Mouse (Mus musculus): ENCODE measurements at regions not wholly inside any gene's neighbourhood (a gene's known extent, or its start where the extent isn't known, plus 50 kb on each side); places are given as distances from the start of the nearest gene placed in this dataset.

DNA sequence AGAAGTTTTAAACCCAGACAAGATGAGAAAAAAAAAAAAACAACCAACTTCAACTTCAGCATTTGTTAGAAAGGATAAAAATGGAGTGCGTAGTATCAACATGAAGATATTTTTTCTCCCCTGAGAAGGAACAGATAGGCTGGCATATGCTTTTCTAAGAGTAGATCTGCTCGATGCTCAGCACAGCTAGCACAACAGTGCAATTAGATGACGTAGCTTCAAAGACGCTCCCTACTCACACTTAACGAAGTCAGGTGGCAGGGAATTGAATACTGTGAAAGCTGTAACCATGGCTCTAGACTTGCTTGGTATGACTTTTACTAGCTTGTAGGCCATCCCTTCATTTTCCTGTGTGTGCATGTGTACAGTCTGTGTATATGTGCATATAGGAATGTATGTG lies 299.5 kb downstream of the Tmem182 start:
- no peak for DNase-seq

DNA sequence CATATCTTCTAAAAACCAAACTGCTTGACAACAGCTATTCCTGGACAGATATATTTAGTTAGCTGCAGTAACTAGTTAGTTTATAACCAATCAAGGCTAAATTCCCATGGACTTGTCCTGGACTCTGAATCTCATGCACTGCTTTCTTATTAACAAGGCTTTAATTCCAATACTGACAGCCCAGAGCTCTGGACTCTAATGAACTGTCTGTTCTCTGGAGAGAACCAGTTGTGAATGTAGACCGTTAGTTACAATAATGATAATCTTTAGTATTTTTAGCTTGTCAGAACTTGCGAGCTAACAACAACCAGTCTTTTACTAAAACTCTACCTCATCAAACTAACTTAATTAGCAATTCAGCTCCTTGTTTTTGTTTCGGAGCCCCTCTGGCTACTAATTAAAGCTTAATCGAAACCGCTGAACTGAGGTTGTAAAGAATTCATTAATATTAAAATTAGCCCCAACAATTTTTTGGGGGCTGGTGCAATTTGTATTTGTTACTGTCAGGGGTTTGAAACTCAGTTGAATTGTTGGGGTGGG lies 316.3 kb downstream of the Tmem182 start:
- no peak for DNase-seq

DNA sequence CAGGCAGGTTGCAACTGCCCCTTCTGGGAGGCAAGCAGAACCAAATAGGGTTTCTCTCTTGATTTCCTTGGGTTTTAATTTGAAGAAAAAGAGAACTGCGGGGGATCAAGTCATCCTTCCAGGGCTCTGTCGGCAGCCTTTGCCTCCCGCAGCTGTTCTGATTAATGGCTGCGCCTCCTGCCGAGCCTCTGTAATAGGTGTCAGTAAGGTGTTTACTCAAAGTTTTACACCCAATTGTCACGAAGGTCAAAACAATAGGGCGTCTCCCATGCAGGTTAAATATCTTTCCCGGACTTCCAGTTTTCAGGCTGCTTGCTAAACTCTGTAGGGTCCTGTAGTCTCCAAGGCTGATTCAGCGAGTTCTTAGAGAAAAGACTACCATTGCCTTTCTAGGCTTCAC lies 326.0 kb downstream of the Tmem182 start:
- no peak for DNase-seq

DNA sequence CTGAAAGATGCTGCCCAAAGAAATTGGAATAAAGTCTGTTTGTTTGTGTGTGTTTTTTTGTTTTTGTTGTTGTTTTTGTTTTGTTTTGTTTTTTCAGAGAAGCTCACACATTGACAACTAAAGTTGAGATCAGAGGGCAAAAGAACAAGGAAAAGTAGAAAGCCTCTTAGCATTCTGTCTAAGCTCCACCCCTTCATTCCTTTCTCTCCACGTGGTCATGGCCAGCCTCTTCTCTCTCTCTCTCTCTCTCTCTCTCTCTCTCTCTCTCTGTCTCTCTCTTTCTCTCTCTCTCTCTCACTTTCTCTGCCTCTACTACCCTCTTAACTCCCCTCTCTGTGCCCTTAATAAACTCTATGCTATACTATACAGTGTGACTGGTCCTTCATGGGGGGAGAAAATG lies 327.7 kb downstream of the Tmem182 start:
- no peak for DNase-seq

DNA sequence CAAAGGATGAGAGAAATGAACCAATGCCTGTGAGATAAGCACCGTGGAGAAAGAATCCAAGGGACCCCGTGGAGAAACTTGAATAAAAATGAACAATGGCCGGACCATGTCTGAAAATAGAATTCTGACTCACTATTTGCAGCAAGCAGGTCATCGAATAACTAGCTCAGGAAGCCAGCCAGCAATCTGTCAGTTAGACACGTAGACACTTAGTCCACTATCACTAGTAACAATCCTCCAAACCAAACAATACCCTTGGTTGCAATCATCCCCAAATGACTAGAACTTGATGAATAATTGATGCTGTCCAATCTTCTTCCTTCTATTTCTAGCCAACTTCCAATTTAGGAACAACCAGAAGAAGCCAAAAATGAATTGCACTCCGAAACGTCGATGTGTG lies 328.5 kb downstream of the Tmem182 start:
- DNase-seq = peak; percentile 42

DNA sequence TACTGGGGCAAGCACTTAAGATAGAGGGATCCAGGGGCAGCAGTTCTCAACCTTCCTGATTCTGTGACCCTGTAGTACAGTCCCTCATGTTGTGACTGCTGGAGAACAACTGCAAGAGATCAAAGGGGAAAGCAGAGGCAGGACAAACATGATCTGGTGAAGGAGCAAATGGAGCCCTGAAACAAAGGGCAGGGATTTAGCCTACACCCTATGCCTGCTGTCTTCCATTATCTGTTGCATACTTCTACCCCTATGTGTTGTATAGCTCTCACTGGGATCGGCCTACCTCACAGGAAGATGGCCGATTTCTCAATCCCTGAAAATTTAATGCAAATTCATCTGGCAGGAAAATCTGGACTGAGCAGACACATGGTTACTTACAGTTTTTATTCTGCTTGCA lies 334.3 kb downstream of the Tmem182 start:
- no peak for DNase-seq

DNA sequence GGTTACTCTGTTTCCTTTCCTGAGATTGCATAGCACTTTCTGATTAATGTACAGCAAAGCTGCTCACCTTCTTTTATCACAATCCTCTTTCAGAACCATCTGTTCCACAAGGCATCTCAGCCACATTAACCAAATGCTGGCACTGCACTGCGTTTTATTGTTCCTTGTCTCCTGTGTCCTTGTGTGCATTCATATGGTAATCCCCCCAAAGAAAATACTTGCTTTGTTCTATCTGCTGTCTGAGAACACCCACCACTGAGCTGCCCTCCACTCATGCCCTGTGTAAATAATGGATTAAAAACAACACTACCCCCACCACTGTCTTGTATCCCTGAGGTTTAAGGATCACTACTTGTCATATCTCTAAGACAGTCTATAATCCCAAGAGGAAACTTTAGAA lies 335.1 kb downstream of the Tmem182 start:
- no peak for DNase-seq

DNA sequence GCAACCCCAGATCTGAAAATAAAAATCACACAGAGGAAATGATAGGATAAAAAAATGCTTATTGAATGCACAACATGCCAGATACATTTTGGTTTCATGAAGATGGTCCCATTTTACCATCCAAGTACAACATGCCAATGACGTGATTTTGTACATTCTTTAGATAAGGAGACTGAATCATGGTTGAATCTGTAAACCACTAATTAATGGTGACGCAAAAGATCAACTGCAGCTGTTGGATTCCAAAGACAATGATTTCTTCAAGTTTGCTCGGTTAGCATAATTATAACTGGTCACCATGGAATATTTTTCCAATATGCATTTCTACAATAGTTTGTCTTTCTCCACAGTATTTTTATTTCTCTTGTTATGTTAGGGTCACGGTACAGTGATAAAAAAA lies 336.6 kb downstream of the Tmem182 start:
- no peak for DNase-seq

DNA sequence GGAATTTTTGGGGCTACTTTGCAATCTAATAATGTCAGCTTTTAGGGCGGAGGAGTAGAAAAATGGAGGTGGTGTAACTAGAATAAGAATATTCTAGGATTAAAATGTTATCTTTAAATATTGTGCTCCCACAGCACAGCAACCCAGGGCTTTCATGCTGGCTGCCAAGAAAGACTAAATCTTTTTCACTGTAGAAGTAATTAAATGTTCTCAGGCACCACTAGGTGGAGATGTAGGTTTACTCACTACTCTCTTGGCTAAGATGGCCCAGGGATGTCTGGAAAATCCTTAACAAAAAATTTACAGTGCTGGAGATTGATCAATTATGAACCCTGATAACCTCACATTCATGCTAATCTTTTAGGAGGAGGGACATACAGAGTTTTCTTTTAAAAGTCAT lies 347.1 kb downstream of the Tmem182 start:
- no peak for DNase-seq

DNA sequence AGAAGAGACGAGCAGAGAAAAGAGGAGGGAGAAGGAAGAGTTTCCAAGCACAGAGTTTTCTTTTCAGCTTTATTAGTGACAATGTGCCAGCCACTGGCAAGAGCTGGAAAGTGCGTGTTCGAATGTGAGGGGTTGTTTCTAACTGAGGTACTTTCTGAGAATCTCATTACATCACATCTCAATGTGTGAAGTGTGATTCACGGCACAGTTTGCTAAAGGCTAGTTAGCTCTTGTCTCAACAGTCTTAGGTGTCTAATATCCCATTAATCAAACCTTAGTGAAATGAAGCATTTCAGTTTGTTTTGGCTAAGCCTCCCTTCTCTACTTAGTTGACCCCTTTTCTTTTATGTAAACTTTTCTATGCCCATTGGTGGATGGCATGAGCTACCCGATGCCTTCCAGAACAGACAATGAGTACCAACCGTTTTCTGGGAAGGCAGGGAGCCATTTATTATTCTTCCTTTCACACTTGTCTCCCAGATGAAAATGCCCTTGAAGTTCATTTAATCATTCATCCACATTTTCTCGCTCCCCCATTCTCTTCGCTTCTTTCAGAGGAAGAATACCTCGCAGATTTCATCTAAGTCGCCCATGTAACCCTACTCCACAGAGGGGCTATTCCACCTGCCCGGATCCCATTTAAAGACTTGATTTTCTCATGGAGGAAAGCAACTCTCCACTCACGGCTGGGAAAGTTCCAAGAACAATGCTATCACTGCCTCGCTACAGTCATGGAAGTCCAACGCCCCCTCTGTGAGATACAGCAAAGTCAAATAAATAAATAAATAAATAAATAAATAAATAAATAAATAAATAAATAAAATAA lies 348.0 kb downstream of the Tmem182 start:
- DNase-seq = no peak

DNA sequence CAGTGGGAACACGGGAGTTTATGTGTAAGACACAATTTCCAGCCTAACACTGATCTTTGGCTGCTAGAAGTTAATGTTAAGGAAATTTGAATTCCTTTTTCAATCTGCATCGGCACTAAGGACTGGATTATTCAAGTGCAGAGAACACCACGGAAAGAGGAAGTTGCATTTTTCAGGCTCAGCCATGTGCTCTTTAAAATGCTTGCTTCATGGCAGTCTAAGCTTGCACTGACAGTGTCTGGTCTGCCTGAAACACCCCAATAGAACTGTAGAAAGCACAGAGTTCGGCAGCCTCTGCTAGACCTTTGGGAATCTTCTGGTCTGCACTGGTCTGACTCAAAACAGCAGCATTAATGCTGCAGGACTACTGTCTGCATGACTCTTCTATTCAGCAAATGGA lies 348.8 kb downstream of the Tmem182 start:
- no peak for DNase-seq

DNA sequence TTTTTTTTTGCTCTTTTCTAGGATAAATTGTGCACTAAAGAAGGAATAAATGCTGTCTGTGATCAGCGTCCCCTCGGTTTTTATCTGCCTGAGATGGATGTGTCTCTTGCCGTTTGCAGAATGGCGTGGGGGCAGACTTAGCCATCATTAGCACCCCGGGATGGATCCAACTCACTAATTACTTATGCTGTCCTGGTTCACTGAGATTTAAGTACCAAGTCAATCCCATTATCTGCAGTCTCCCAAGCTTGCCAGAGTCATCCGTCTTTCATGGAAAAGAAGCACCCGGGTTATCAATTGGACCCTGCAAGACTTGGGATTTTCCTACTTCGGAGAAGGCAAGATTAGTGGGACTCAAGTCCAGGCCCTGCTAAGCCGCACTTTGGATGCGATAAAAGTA lies 351.5 kb downstream of the Tmem182 start:
- no peak for DNase-seq

DNA sequence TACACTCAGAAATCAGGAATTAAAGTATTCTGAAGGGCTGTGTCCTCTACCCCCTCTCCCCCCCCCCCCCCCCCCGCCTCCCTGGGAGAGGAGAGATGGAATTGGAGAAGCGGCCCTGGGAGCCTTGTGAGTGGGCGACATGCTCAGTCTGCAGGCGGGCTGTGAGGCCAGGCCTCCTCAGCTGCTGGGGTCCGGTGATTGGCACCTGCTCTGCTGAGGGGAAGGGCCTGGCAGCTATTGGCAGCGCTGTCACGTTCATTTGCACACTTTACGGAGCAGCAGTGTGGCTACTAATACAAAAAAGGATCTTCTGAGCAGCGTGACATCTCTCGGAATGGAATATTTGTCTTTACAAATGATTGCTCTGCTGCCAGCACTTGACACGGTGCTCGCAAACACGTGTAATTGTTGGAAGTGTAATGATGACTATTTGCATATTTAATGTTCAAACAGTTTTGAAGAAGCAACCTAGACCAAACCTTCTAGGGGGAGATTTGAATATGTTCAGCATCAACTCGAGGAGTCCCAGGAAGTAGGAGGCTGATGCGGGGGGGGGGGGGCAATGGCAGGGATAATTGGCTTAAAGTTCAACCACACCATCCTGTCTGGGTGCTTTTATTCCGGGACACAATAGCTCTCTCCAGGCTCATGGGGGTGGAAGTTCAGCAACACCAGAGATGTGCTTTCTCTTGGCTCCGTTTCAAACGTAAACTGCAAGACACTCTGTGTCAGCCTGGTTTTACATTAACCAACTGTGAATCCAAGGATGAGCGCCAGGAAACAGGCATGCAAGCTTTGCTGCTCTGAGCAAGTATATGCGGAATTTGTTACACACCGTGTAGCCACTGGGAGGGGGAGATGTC lies 352.5 kb downstream of the Tmem182 start:
- no peak for DNase-seq

DNA sequence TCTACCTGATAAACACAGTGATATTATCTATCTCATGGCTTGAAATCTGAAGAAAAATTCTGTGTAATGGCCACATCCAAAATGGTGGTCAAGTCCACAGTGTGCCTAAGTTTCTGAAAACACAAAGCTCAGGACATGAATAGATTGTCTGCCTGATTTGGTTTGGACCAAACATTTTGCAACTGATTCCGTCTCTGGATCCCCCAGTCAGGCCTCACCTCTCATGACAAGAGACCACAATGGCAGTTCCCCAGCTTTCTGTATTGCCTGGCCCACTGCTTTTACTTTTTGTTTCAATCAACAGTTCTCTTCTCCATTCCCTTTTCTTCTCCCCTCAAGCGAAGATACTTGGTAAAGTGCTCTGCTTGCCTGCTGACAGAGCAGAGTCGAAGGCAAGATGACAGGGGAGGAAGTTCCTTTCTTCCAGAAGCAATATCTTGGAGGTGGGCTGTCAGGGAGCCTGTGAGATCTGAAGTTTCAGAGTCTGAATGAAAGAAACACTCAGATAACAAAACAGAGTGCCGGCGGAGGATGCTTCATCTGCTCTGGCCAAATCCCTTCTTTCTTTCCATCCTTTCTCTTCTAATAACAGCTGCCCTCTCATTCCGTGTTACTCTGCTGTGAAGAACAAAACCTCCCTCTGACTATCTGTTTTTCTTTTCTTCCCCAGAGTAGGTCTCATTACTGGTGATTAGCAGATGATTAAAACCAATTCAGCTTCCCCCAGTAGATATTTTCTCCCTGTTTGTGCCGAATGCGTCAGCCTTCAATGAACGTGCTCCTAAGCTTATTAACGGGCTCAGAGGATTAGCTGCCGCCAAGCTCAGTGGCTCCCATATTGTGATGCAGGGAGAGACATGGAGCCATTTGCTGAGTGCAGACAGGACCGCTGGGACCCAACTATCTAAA lies 360.7 kb downstream of the Tmem182 start:
- DNase-seq = no peak

DNA sequence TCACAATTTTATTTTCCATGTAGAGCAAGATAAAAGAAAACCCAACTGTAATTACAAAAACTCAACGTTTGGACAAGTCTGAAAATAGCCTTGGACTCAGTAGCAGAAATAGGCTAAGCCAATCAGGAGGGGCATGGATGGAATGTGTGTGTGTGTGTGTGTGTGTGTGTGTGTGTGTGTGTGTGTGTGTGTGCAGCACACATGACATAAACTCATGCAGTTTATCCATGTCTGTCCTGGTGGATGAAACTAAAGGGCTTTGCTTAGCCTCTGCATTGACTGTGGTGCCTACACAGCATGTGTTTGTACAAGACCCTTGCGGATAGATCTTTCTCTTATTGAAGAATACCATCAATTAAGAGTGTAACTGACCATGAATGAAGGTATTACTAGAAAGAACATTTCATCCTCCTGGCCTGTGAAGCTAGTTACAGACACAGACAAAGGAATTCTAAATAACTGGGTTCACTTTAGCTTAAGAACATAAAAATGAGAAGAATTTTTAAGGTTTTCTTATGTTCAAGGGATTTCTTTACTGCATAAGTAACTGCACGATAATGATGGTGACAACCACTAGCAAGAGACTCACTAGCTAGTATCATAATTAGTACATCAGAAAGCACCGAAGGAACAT lies 361.5 kb downstream of the Tmem182 start:
- DNase-seq = no peak

DNA sequence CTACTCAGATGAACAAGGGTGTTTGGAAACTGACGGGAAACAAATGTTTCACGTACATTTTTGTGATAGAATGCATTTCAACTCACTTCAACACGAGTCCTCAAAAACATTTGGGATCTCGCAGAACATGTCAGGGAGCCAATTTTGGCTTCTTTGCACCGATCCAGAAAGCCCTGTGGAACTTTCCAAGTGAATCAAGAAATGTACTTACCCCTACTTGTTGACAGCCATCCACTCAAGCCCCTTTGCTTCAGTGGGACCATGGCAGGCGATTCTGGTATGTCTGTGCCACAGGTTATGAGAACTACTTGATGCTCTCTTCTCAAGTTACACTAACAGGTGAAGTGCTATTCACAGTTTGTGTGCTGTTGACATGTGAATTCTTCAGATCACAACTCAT lies 381.6 kb downstream of the Tmem182 start:
- no peak for DNase-seq

DNA sequence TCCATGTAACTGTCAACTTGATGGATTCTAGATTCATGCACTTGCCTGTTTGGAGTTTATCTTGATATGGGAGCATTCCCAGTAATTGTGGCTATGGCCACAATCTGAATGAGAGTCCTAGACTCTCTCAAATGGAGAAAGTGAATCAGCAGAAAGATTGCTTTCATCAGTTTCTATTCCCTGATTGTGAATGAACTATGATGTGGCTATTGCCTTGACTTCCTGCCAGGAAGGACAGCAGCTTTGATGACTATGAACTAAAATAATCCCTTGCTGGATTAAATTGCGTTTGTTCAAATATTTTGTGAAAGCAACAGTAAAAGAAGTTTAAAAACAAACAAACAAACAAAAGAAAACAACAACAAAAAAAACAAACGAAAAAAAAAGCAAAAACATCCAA lies 407.5 kb downstream of the Tmem182 start:
- DNase-seq = no peak

DNA sequence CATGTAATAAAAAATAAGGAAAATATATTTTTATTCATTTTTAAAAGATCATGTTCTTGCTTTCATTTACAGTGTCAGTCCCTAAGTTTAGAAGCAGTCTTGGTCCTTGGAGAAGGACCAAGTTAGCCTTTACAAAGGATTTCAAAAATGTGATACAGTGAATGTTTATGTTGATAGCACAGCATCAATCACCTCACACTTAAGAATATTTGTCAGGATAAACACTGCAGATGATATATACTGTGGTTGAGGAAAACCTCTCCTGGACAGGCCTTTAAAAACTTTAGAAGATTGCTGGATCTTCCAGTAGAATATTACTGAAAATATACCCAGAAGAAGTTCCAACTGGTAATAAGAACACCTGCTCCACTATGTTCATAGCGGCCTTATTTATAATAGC lies 420.4 kb downstream of the Tmem182 start:
- no peak for DNase-seq

DNA sequence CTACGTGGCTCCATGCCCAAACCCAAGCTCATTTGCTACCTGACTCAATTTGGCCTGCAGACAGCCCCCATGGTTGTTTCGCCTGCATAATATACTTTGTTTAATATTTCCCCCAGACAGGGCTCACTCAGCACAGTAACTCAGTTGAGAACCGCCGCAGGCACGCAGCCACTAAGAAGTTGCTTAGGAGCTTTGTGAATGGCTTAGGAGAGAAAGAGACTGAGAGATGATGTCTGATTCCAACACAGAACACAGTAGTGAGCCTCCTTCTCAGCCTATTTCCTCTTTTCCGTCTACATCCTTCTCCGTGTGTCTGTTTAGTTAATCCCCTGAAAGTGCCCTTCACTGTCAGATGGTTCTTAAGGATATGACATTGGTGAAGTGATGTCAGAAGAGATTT lies 429.9 kb downstream of the Tmem182 start:
- DNase-seq = no peak

DNA sequence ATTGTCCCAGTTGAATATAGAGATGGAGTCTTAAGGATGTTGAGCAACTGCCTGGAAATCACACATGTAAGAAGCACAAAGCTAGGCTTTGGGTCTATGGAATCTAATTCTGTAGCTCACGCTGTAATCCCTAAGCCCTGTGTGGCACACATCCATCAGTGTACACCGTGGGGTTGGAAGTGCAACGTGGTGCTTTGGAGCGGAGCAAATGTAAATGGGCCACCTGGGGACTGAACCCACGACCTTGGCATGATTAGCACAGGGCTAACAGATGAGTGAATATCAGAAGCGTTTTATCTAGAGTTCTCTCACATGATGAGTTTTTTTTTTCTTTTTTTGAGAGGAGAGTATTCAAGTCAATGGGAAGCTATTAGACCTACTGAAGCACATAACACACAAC lies 437.6 kb downstream of the Tmem182 start:
- DNase-seq = no peak

DNA sequence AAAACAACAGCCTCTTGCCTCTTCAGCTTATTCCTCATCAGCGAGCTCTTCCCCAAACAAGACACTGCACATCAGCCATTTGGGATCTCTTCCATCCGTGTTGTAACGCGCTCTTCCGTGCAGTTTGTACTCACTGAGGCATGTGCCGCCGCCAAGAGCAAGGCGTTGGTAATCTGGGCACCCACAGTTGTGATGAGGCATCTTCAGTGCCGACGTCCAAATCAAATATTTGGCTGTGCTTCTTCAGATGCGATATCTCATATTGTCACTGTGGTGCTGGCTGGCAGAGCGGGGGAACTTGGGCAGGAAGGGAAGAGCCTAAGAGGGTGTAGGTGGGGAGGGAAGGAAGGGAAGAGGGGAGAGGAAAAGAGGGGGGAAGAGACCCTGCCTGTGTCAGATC lies 439.2 kb downstream of the Tmem182 start:
- no peak for DNase-seq

DNA sequence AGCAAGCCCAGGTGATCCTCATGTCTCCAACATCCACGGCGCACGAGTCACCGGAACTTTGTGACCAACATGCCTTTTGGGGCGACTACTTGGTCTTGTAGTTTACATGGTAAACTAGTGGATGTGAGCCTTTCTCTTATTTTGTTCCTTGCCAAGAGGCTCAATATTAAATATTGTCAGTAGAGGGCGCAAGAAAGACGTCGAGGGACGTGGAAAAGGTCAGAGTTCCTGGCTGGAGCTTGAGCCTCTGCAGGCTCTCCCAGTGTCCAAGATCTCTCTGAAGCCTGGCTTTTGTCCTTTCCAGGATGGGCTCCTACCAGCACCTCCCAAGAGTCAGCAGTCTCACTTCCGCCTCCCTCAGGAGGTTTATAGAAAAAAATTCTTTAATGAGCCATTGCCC lies 458.8 kb downstream of the Tmem182 start:
- DNase-seq = peak; percentile 23

All from heart, postnatal 4 days (tissue).